Mouse (Mus musculus) lung, adult 2 months (tissue): Measurements from ENCODE around the gene Atp13a3.

Source experiments
- CTCF ChIP-seq: fragments of 200-500 bp; IDR thresholded peaks from 2 replicates; pipeline ENCODE4 v1.5.1; 2011; ENCODE audit warnings: mild to moderate bottlenecking, low read length, control low read depth; ENCODE audit not compliant: insufficient read depth
- POLR2A ChIP-seq: fragments of 200-500 bp; IDR thresholded peaks from 2 replicates; pipeline ENCODE4 v1.6.1; 2011; ENCODE audit warnings: low read depth, mild to moderate bottlenecking, control low read depth, low read length, borderline replicate concordance; ENCODE audit errors: extremely low read depth

DNA sequence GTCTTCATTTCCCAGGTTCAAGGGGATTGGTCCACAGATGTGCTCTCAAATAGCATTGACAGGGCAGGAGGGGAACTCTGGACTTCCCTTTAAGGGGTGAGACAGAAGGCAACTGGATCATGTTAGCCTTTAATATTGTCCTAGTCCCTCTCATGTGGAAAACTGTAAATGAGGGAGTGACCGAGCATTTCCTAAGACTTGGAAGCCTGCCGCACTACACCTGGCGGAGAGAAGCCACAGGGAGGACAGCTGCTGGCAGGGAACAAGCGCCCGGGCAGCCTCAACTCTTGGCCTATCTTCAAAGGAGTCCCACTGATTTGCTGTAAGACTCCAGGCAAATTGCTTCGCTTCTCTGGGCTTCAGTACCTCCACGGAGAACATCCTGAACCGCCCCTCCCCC lies 37.6 kb upstream of the Atp13a3 start:
- no peak for TF ChIP-seq CTCF
- TF ChIP-seq POLR2A, result no peak
